Mouse (Mus musculus) small intestine, adult 2 months (tissue): ENCODE measurements around the gene Mamdc4. TPM values are rescaled to one million over a fixed set of nuclear protein-coding genes. Genes with fewer than 3 reads are reported as not detected.
A peak's percentile ranks its signal among the peaks of the same experiment; 100 is the strongest.

Experiments
- H3K27ac ChIP-seq: fragments of 200-500 bp; 2 replicates; pipeline ENCODE4 v1.5.1; 2012; ENCODE audit warnings: low read depth, low read length, control low read depth, inconsistent platforms; ENCODE audit not compliant: insufficient read depth
- H3K27me3 ChIP-seq: fragments of 200-500 bp; 2 replicates; pipeline ENCODE4 v1.6.1; 2012; ENCODE audit warnings: mild to moderate bottlenecking, moderate library complexity, low read length, inconsistent platforms; ENCODE audit not compliant: control insufficient read depth, insufficient read depth
- H3K36me3 ChIP-seq: fragments of 200-500 bp; 2 replicates; pipeline ENCODE4 v1.6.1; 2012; ENCODE audit warnings: mild to moderate bottlenecking, low read length, control low read depth, inconsistent platforms; ENCODE audit not compliant: control insufficient read depth, insufficient read depth
- H3K4me1 ChIP-seq: fragments of 200-500 bp; 2 replicates; pipeline ENCODE4 v1.6.1; 2012; ENCODE audit warnings: low read length, inconsistent platforms, mixed read lengths; ENCODE audit not compliant: control insufficient read depth, insufficient read depth, insufficient read length
- H3K4me3 ChIP-seq: fragments of 200-500 bp; 2 replicates; pipeline ENCODE4 v1.5.1; 2012; ENCODE audit warnings: low read depth, mild to moderate bottlenecking, control low read depth, inconsistent platforms, low read length, moderate library complexity
- CTCF ChIP-seq: fragments of 200-500 bp; IDR thresholded peaks from 2 replicates; pipeline ENCODE4 v1.5.1; 2012; ENCODE audit warnings: low read depth, mild to moderate bottlenecking, control low read depth, inconsistent platforms, low read length, moderate library complexity, mixed read lengths; ENCODE audit not compliant: insufficient replicate concordance, insufficient read length; ENCODE audit errors: extremely low read depth
- POLR2A ChIP-seq: fragments of 200-500 bp; IDR thresholded peaks from 2 replicates; pipeline ENCODE4 v1.6.1; 2012; ENCODE audit warnings: low read depth, mild to moderate bottlenecking, control low read depth, inconsistent platforms, low read length, moderate library complexity
- WGBS: fragments of 180-500 bp; shearing (Covaris S2); methylation state at CpG from one replicate; pipeline ENCODE4 v1.1.7; 2018; 5-methylcytosine and 5-hydroxymethylcytosine counted together
- polyA plus RNA-seq: library from polyadenylated mRNA; depleted of rRNA; stranded (reverse); fragments of >200 nt; gene quantifications from 2 replicates; pipeline ENCODE4 v1.2.3, GENCODE M21; 2012

The Mamdc4 gene
- polyA plus RNA-seq, 1 experiment, result 1.1 TPM

- TF ChIP-seq POLR2A (peak; percentile 48), CTCF (no peak)
- Histone ChIP-seq H3K27ac (peak within 1 kb of the TSS; percentile 74), H3K4me1 (peaks cover 18% of the 10 kb centered on the region), H3K27me3 (no peaks in the 10 kb centered on the region), H3K4me3 (peak within 1 kb of the TSS; percentile 98), H3K36me3 (no peaks in the 10 kb centered on the region)
- 3% methylated on average over 48 of the region's 48 CpGs for WGBS
Measured at GRCm38 (mm10) chr2:25546811-25547491, 27.7 kb downstream of the Mamdc4 start, which contains the start of gene Traf2. TSS of gene Traf2 (minus strand) at chr2:25546940.

- no peak for TF ChIP-seq CTCF
- TF ChIP-seq POLR2A, result no peak
- no peaks in the 10 kb centered on the region for H3K27me3 ChIP-seq
- H3K4me1 ChIP-seq, result peaks cover 22% of the 10 kb centered on the region
- no peaks in the 10 kb centered on the region for H3K36me3 ChIP-seq
- H3K4me3 ChIP-seq, result peak overlapping the region; percentile 98
- 3% methylated on average over 43 of the region's 43 CpGs for WGBS
- H3K27ac ChIP-seq, result peak overlapping the region; percentile 74
Measured at GRCm38 (mm10) chr2:25545996-25546810, 28.4 kb downstream of the Mamdc4 start.

GRCm38 (mm10) chr2:25541644-25542367 is 32.8 kb downstream of the Mamdc4 start:
- WGBS, result 73% methylated on average over 10 of the region's 10 CpGs
- TF ChIP-seq POLR2A, result no peak
- TF ChIP-seq CTCF, result no peak
- Histone ChIP-seq H3K27me3 (no peaks in the 10 kb centered on the region), H3K36me3 (peaks cover 16% of the 10 kb centered on the region), H3K4me3 (no peak overlapping the region), H3K4me1 (peaks cover 8% of the 10 kb centered on the region), H3K27ac (no peak overlapping the region)

- WGBS, result 91% methylated on average over 4 of the region's 4 CpGs
- Histone ChIP-seq H3K36me3 (peaks cover 26% of the 10 kb centered on the region), H3K27ac (no peak overlapping the region), H3K4me3 (no peak overlapping the region), H3K4me1 (peaks cover 5% of the 10 kb centered on the region), H3K27me3 (no peaks in the 10 kb centered on the region)
- TF ChIP-seq CTCF (no peak), POLR2A (no peak)
Measured at GRCm38 (mm10) chr2:25540541-25540948, 34.1 kb downstream of the Mamdc4 start.

- WGBS, result 78% methylated on average over 8 of the region's 8 CpGs
- TF ChIP-seq CTCF (no peak), POLR2A (no peak)
- no peak overlapping the region for H3K27ac ChIP-seq
- no peak overlapping the region for H3K4me3 ChIP-seq
- H3K27me3 ChIP-seq, result no peaks in the 10 kb centered on the region
- peaks cover 10% of the 10 kb centered on the region for H3K4me1 ChIP-seq
- H3K36me3 ChIP-seq, result peaks cover 36% of the 10 kb centered on the region
Measured at GRCm38 (mm10) chr2:25536531-25536930, 38.1 kb downstream of the Mamdc4 start.

GRCm38 (mm10) chr2:25534866-25535182 is 39.8 kb downstream of the Mamdc4 start:
- peak overlapping the region; percentile 79 for H3K27ac ChIP-seq
- H3K27me3 ChIP-seq, result no peaks in the 10 kb centered on the region
- TF ChIP-seq CTCF (no peak), POLR2A (no peak)
- H3K4me3 ChIP-seq, result no peak overlapping the region
- H3K4me1 ChIP-seq, result peaks cover 10% of the 10 kb centered on the region
- H3K36me3 ChIP-seq, result peaks cover 40% of the 10 kb centered on the region
- WGBS, result 91% methylated on average over 2 of the region's 2 CpGs
